Mouse (Mus musculus) brain, adult 2 months (tissue): ENCODE measurements around the gene Slc22a7.

ENCODE experiments used
- DNase-seq: peaks from one replicate; pipeline ENCODE4 v3.0.0; 2011; ENCODE audit warnings: low read depth, low spot score

Gene Slc22a7

GRCm38 (mm10) chr17:46436672-46437366, 1.4 kb downstream of the Slc22a7 start:
- DNase-seq = peak; percentile 59

GRCm38 (mm10) chr17:46433627-46434026, 4.6 kb downstream of the Slc22a7 start:
- no peak for DNase-seq

- DNase-seq = no peak
These were observed 9.4 kb downstream of the Slc22a7 start, which contains the start of gene Crip3 for GRCm38 (mm10) chr17:46428761-46429414. TSS of gene Crip3 (plus strand) at chr17:46428926.

- DNase-seq = no peak
These were observed 11.8 kb downstream of the Slc22a7 start for GRCm38 (mm10) chr17:46426496-46426895.

GRCm38 (mm10) chr17:46419717-46420116, 18.5 kb downstream of the Slc22a7 start:
- no peak for DNase-seq

GRCm38 (mm10) chr17:46418628-46419027, 19.6 kb downstream of the Slc22a7 start:
- DNase-seq = peak; percentile 54

- peak; percentile 35 for DNase-seq
These were observed 29.8 kb downstream of the Slc22a7 start for GRCm38 (mm10) chr17:46408478-46408877.

- DNase-seq = peak; percentile 57
These were observed 43.6 kb downstream of the Slc22a7 start for GRCm38 (mm10) chr17:46394631-46395030.

- peak; percentile 83 for DNase-seq
These were observed 45.2 kb downstream of the Slc22a7 start for GRCm38 (mm10) chr17:46393012-46393411.

- no peak for DNase-seq
These were observed 50.1 kb downstream of the Slc22a7 start for GRCm38 (mm10) chr17:46388200-46388599.

GRCm38 (mm10) chr17:46384061-46384801, 54.0 kb downstream of the Slc22a7 start:
- peak; percentile 24 for DNase-seq

GRCm38 (mm10) chr17:46383294-46384060, 54.8 kb downstream of the Slc22a7 start, which contains the start of gene Zfp318:
TSS of gene Zfp318 (plus strand) at chr17:46383731.
- DNase-seq = peak; percentile 98
